Mouse (Mus musculus): ENCODE data around the gene Mapk10.

- no peak for TF ChIP-seq GATA2 (IDR thresholded peaks at IDR 0.05; ENCODE audit: borderline replicate concordance, low read depth, low read length)
- TF ChIP-seq GATA1 (IDR thresholded peaks at IDR 0.05; ENCODE audit: borderline replicate concordance, low read length): no peak
- no peak for TF ChIP-seq CTCF (IDR thresholded peaks at IDR 0.05; ENCODE audit: low read depth, low read length)
These were observed 44.4 kb downstream of the Mapk10 start for GRCm38 (mm10) chr5:103166755-103167154.

Measured in G1E (cell line).